ENCODE assay signal across 8 mouse cellular contexts in genomic region chr8:126667086-126667720, GRCm38 (mm10).
DNase-seq lines count a peak whose midpoint lies in the region; ATAC-seq and TF ChIP-seq lines count a peak whose summit lies in the region.

No protein-coding gene starts in this region.

- peak overlapping the region; percentile 53 for H3K4me2 ChIP-seq in lung, embryonic 16.5 days (ENCODE audit: low read depth, low read length)
- peak overlapping the region; percentile 31 for H3K4me2 ChIP-seq in hindbrain, embryonic 12.5 days (replicated peaks)
- H3K4me2 ChIP-seq in liver, postnatal 0 days (ENCODE audit: low read depth, low read length): peak overlapping the region; percentile 63

- no peak for TF ChIP-seq CTCF in liver, postnatal 0 days (IDR thresholded peaks at IDR 0.05; ENCODE audit: low read depth)

- peak overlapping the region; percentile 49 for H3K9ac ChIP-seq in lung, embryonic 16.5 days (ENCODE audit: low read length)
- peak overlapping the region; percentile 47; the same call in 1 of the 2 replicates for H3K9ac ChIP-seq in hindbrain, embryonic 12.5 days
- H3K9ac ChIP-seq in liver, postnatal 0 days (replicated peaks): peak overlapping the region; percentile 64

- no peak for ATAC-seq in frontal cortex, adult (ENCODE audit: low TSS enrichment)
- no peak for ATAC-seq in lung, embryonic 16.5 days (ENCODE audit: low read depth)
- no peak; the same call in 1 of the 2 replicates for ATAC-seq in hindbrain, embryonic 12.5 days (ENCODE audit: low FRiP score)
- ATAC-seq in liver, postnatal 0 days: no peak

- no peaks in the 10 kb centered on the region for H3K9me3 ChIP-seq in lung, embryonic 16.5 days (ENCODE audit: control insufficient read depth, low read length)
- no peaks in the 10 kb centered on the region for H3K9me3 ChIP-seq in hindbrain, embryonic 12.5 days (replicated peaks)
- no peaks in the 10 kb centered on the region for H3K9me3 ChIP-seq in liver, postnatal 0 days (ENCODE audit: low read length)

- WGBS in lung, embryonic 16.5 days: 44% methylated on average over 12 of the region's 12 CpGs
- WGBS in hindbrain, embryonic 12.5 days: 43% methylated on average over 12 of the region's 12 CpGs
- WGBS in liver, postnatal 0 days (ENCODE audit: insufficient replicate concordance): 62% methylated on average over 12 of the region's 12 CpGs

- H3K4me3 ChIP-seq in lung, embryonic 16.5 days (ENCODE audit: low read length): no peak overlapping the region
- H3K4me3 ChIP-seq in hindbrain, embryonic 12.5 days: no peak overlapping the region
- H3K4me3 ChIP-seq in liver, postnatal 0 days (ENCODE audit: low read depth, low read length): no peak overlapping the region

- DNase-seq in frontal cortex, adult 2 months (ENCODE audit: extremely low spot score in 1 of 2, low spot score in 1 of 2): peak; percentile 18 to 30
- DNase-seq in lung, postnatal 10 days: no peak
- no peak for DNase-seq in liver, postnatal 0 days
- DNase-seq in thymus, postnatal 25 days: peak; percentile 47
- no peak for DNase-seq in right cerebral cortex, postnatal 25 days

- no peaks in the 10 kb centered on the region for H3K36me3 ChIP-seq in lung, embryonic 16.5 days (ENCODE audit: control insufficient read depth, insufficient read depth, low read length)
- H3K36me3 ChIP-seq in hindbrain, embryonic 12.5 days: no peaks in the 10 kb centered on the region
- H3K36me3 ChIP-seq in liver, postnatal 0 days (replicated peaks; ENCODE audit: insufficient read depth, low read length): no peaks in the 10 kb centered on the region

- H3K4me1 ChIP-seq in lung, embryonic 16.5 days (replicated peaks; ENCODE audit: control insufficient read depth, insufficient read depth, low read length): peaks cover 63% of the 10 kb centered on the region
- H3K4me1 ChIP-seq in hindbrain, embryonic 12.5 days: peaks cover 71% of the 10 kb centered on the region
- peaks cover 54% of the 10 kb centered on the region for H3K4me1 ChIP-seq in liver, postnatal 0 days (ENCODE audit: insufficient read depth)

- H3K27me3 ChIP-seq in lung, embryonic 16.5 days (ENCODE audit: control insufficient read depth, insufficient read depth, low read depth, low read length): no peaks in the 10 kb centered on the region
- no peaks in the 10 kb centered on the region for H3K27me3 ChIP-seq in hindbrain, embryonic 12.5 days
- no peaks in the 10 kb centered on the region for H3K27me3 ChIP-seq in liver, postnatal 0 days (ENCODE audit: insufficient read depth, low read length)

- peak overlapping the region; percentile 100 for H3K27ac ChIP-seq in lung, embryonic 16.5 days (ENCODE audit: low read length)
- peak overlapping the region; percentile 92 for H3K27ac ChIP-seq in hindbrain, embryonic 12.5 days
- peak overlapping the region; percentile 94 for H3K27ac ChIP-seq in liver, postnatal 0 days (ENCODE audit: low read depth)

- TF ChIP-seq EP300 in liver, postnatal 0 days (IDR thresholded peaks at IDR 0.05; ENCODE audit: low read depth): no peak

Comparison
In these comparisons a context has a peak if more than half of its experiments do, and no peak if none do; other contexts are left out.
1. DNase-seq: peak in frontal cortex, adult 2 months (2 of 2) and thymus, postnatal 25 days (single experiment); none in lung, postnatal 10 days (single experiment), liver, postnatal 0 days (single experiment) and right cerebral cortex, postnatal 25 days (single experiment).
2. Peak in every context shown above with its lines, with median percentiles within 50 percentile points of each other: H3K27ac ChIP-seq, H3K4me2 ChIP-seq and H3K9ac ChIP-seq.